Mouse (Mus musculus) cortical plate, adult 2 months (tissue): ENCODE results near the gene Pdcd1lg2.

Experiments
- CTCF ChIP-seq: fragments of 200-500 bp; IDR thresholded peaks from 2 replicates; pipeline ENCODE4 v1.5.1; 2011; ENCODE audit warnings: mild to moderate bottlenecking, control low read depth, low read length; ENCODE audit not compliant: insufficient read depth; ENCODE audit errors: extremely low read depth
- POLR2A ChIP-seq: fragments of 200-500 bp; IDR thresholded peaks from 2 replicates; pipeline ENCODE4 v1.6.1; 2011; ENCODE audit warnings: mild to moderate bottlenecking, low read length, control low read depth; ENCODE audit not compliant: insufficient read depth; ENCODE audit errors: extremely low read depth

- TF ChIP-seq CTCF (no peak), POLR2A (no peak)
Observed at GRCm38 (mm10) chr19:29417894-29418293, 7.2 kb downstream of the Pdcd1lg2 start.
